Mouse (Mus musculus) frontal cortex, postnatal 25 days (tissue): ENCODE measurements around the gene Olfr33.

ENCODE experiments used
- DNase-seq, 2 experiments: peaks; one replicate each; pipeline ENCODE4 v3.0.0; 2022; ENCODE audit warnings: low spot score in 2 of 2

Gene Olfr33

DNA sequence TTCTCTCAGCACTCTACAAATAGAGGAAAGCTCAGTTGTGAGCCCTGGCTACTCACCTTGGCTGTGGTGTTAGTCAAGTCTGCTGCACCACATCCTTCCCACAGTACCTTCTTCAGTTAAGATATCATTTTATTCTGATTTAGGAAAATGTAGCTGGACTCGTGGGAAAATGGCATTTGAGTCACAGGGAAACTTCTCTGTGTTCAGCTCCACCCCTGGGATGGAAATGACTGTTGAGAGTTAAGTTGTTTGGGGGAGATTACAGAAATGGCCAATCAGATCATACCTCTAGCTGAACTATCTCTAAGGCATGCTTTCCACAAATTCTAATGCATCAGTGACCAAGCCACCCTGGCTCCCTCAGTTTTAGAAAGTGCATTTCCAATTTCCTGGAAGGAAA lies at the start of gene Olfr33:
Olfr33 (minus strand) TSS at position 101 of the 400 bp plus-strand sequence.
- DNase-seq, result no peak

DNA sequence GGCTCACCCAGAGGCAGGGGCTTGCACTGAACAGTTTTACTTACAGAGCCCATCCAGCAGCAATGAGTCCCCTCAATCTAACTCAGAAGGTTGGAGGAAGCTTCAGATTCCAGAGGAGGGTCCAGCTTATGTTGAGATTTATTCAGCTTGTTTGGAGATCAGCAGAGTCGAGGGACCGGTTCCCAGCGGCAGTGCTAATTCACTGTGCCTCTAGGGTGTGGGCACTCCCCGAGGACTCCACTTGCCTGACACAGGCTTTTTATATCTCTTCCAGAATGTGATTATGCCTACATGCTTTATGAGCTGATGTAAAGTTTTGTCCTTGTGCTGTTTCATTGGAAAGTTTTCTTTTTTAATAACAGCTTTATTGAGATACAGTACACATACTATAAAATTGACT lies 40.4 kb upstream of the Olfr33 start, which contains the start of the genes Olfr560 and Olfr78:
Olfr560 (minus strand) TSS at position 101 of the 400 bp plus-strand sequence.
Olfr78 (minus strand) TSS at position 206 of the 400 bp plus-strand sequence.
- no peak for DNase-seq

DNA sequence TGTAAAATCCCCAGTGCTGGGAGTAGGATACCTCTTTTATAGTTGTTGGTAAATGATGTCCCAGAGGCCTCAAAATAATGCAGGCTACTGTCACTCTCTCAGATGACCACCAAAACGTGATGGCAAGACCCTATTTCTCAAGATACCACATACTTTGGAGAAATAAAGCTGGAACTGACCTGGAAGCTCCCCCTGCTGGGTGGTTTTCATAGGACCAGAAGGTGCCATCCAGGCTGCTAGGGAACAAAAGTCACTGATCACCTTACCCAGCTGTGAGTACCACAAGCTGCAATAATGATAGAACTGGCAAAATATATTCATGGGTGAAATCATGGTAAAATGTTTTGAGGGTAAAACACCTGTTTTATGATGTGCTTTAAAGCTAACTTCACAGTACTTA lies 33.2 kb upstream of the Olfr33 start:
- no peak for DNase-seq

DNA sequence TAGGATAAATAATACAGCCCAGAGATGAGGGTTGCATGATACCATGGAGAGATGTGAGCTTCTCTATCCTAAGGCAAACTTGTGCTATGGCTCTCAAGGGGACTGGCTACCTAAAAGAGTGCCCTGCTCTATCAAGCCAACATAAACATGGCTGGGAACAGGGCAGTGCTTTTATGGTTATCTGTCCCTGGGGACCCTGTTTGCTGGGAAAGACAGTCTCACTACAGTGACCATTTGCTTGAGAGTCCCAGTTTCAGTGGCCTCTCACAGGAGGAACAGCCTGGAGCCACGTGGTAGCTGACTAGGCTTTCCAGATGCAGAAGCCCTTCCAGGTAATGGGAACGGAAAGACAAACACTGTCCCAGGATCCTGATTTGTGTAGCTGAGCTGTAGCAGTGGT lies 18.8 kb upstream of the Olfr33 start:
- no peak for DNase-seq

DNA sequence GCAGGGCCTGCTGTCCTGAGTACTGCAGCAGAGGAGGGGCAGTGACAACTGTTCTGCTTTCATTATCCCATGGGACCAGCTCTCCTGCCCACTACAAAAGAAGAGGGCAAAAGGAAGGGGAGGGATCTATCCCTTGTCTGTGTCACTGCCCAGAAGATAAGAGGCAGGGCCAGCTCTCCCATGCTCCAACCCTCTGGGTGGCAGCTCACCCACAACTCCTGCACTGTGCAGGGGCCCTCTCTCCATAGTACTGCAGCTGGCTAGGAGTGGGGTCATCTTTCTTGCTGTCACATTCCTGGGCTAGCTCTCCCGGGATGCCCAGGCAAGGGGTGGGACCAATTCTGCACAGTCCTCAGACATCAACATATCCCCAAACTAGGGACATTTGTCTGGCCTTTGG lies 14.9 kb upstream of the Olfr33 start:
- no peak for DNase-seq

DNA sequence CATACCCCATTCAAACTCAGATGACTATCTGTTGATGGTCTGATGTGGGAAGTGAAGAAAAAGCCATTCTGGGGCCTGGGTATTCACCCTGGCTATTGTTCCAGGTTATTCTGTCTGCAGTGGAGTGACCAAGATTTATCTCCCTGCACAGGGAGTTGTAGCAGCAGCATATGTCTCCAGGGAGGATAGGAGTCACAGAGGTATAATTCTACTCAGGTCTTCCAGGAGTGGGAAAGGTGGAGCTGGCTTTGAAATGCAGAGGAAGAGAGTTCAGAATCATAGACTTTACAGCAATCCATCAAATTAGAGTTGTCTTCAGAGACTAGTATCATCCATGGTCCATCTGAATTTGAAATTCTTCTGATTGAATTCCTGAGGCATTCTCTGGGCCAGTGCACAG lies 8.5 kb upstream of the Olfr33 start, which contains the start of gene Olfr559:
Olfr559 (minus strand) TSS at position 101 of the 400 bp plus-strand sequence.
- DNase-seq, result no peak

DNA sequence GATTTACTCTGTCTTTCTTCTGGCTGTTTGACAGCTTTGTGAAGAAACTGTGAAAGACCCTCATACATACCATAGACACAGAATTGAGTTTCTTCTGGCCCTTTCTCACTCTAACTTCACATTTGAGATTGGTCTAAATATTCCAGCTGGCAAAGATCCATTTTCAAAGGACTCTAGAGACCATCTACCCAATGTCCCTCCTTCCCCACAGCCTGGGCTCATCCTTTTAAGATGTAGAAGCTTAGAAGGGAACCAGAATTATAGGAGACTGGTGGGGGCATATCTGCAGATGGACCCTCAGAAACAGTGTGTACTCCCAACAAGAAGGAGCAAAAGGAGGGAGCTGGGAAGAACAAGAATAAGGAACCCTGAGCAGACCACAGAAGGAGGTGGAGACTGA lies 17.0 kb downstream of the Olfr33 start, which contains the start of gene Olfr558:
Olfr558 (plus strand) TSS at position 301 of the 400 bp plus-strand sequence.
- no peak for DNase-seq

DNA sequence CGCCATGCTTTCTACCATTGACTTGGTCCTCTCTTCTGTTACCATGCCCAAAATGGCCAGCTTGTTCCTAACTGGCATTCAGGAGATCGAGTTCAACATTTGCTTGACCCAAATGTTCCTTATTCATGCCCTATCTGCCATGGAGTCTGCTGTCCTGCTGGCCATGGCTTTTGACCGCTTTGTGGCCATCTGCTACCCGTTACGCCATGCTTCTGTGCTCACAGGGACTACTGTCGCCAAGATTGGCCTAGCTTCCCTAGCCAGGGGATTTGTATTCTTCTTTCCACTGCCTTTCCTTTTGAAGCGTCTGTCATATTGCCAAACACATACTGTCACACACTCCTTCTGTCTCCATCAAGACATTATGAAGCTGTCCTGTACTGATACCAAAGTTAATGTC lies 20.4 kb downstream of the Olfr33 start:
- DNase-seq, result no peak

DNA sequence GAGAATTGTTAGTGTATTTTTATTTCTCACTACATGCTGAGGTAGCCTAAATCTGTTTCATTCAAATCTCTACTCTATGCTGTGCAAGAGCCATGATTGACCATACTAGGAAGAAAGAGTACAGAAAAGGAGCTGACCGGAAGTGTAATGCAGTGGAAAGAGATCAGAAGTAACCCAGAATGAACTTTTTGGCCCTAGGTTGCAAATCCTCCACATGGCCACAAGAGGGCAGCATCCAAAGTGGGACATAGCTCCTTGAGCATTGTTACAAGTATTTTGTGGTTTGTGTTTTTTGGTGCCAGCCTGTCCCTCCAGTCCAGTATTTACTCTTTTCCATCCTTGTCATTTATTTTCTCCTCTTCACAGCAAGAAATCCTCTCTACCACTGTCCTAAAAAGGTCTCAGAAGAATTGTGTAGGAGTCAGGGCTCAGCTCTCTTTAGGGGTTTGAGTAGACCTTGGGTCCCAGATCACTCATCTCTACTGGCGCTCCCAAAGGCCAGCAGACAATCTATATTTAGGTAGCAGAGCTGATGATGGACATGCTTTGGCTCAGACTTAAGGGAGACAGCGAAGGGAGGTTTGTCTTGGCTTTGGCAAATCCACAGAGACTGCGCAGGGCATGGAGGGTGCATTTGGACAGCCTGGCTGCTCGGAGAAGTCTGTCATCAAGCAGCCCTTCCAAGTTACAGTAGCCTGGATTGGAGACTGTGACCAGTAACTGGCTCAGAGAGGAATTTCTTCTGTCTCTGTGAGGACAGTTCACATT lies 23.3 kb downstream of the Olfr33 start, which contains the start of gene Olfr557:
Olfr557 (plus strand) TSS at position 553 of the 768 bp plus-strand sequence.
- DNase-seq, result no peak

DNA sequence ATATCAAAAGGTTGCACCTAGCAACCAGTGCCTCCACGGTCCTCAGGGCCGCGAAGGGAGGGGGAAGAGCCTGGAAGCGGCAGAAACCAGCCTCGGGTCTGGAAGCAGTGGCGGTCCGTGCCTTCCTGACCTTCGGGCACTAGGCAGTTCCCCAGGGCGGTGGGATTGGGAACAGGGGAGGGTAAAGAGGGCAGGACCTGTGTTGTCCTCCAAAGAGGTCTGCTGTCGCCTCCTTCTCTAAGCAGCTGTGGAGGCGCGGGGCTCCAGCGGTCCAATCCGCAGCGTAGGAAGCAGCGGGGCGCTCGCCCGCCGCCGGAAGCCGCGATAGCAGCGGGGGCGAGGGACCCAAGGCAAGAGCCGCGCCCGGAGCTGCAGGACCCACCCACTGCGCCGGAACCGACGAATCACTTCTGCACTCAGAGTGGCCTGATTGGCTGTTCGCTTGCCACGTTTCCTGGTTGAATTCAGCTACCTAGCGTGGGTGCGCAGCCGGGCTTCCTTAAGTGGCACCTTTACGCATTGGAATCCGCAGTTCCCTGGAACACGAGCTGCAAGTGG lies 31.8 kb downstream of the Olfr33 start, which contains the start of gene Trim68:
Trim68 (minus strand) TSS at position 384 of the 558 bp plus-strand sequence.
- DNase-seq, result peak; percentile 76 to 81

DNA sequence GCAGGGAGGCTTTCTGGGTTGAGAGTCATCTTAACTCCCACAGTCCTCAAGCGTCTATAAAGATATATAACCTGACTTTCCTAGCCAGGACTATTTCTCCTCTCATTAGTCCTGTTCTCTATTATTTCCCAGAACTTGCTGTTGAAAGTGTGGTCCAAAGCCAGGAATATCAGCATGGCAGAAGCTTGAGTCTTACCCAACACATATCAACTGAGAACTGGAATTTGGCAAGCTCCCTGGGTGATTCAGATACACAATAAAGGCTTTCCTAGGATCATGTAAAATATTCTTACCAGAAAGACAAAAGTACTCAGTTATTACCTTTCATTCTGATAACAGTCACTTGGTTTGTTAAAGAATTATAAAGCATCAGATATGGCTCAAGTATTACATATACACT lies 37.0 kb downstream of the Olfr33 start:
- no peak for DNase-seq

DNA sequence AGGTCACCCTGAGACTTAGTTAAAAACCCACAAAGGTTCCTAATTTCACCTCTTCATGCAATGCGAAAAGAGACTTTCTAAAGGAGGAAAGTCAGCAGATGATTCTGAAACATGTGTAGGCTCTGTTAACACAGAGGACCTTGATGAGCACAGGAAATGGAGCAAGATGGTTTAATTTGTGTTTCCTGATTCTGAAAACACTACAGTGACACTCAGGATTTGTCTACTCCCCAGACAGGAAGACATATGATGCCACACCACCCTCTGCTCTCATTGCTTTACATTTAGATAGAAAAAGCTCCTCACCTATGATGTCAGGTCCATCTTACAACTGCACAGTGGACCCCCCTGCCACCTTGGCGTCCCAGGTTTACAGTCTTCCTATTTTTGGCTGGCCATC lies 42.6 kb downstream of the Olfr33 start:
- no peak for DNase-seq

DNA sequence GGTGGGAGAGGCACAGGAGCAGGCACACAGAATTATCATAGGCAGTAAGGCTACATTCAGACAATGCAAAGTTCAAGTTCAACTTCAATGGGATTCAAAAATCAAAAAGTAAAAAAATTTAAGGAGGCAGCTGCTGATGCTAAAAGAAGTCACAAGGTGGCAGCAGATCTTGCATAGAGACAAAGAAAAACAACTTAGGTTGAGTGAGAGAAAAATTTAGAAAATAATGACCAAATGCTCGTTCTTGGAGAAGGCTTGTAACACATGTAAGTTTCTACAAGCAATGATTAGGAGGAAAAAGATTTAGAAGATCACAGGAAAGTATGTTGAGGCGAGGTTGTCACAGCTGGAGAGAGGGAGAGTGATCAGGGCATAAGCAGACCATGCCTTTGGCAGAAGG lies 53.5 kb downstream of the Olfr33 start:
- no peak for DNase-seq

DNA sequence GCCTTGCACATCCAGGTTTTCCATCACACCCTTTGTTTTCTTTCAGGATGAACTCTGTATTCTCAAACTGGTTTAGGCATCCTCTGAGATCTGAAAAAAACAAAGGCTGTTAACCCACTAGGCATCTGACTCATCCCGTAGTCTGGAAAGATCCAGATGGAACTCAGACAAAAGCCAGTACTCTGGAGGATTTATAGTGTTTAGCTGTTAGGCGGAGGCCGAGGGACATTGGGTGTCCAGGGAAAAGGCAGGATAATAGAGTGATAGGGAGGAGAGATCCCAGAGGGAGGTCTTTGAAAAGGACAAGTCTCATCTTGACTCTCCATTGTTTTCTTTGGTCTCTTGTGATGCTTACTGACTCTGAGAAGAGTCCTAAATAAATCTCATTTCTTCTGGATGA lies 54.3 kb downstream of the Olfr33 start, which contains the start of gene Olfr556:
Olfr556 (plus strand) TSS at position 301 of the 400 bp plus-strand sequence.
- no peak for DNase-seq
